Mouse (Mus musculus) frontal cortex, postnatal 10 days (tissue): ENCODE results near the gene Cxcl15.
"Not testable (repeated sequence)": the region's sequence is repeated elsewhere in the genome, so short reads cannot be mapped to it uniquely, and the experiment has no call there.

Source experiments
- DNase-seq, 2 experiments: peaks; one replicate each; pipeline ENCODE4 v3.0.0; 2022; ENCODE audit warnings: low spot score in 2 of 2, mixed read lengths in 1 of 2

Cxcl15 gene

GRCm38 (mm10) chr5:90789306-90790073 lies 4.8 kb upstream of the Cxcl15 start:
- DNase-seq, result no peak

DNA sequence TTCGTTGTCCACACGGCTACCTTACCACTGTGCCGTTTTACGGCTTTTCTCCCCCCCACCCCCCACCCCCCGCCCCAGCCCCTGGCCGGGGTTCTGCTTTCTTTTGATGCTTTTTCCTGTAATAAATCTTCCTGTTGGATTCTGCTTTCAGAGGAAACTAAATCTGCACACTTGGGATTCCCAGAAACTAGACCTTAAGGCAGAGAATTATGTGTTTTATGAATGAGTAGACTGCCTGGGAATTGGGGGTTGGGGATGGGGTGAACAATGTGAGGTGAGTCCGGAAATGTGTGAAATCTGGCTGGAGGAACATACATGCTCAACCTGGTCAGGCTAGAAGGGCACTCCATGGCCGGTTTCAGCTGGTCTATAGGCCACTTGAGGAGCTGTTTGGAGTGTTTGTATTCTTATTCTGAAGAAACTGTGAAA lies 4.2 kb upstream of the Cxcl15 start:
- DNase-seq, result no peak

GRCm38 (mm10) chr5:90795392-90795791 lies 1.1 kb downstream of the Cxcl15 start:
- not testable (repeated sequence) for DNase-seq

DNA sequence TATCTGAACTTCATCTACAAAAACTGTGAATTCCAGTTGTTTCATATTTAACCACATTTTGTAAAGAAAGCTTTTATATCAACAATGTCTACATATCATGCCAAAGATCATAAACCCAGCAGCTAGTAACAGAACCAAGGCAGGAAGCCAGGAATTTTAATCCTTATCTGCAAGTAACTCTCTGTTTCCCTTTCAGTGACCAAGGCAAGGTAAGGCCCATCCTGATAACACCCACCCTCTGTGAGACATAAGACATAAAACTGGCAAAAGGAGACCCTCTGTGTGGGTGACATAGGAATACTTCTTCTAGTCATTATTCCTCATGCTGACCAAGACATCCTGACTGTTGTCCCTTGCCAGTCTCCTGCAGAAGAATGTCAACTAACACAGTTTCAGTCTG lies 10.2 kb downstream of the Cxcl15 start:
- no peak for DNase-seq

GRCm38 (mm10) chr5:90806050-90806449 lies 11.7 kb downstream of the Cxcl15 start:
- DNase-seq, result no peak

DNA sequence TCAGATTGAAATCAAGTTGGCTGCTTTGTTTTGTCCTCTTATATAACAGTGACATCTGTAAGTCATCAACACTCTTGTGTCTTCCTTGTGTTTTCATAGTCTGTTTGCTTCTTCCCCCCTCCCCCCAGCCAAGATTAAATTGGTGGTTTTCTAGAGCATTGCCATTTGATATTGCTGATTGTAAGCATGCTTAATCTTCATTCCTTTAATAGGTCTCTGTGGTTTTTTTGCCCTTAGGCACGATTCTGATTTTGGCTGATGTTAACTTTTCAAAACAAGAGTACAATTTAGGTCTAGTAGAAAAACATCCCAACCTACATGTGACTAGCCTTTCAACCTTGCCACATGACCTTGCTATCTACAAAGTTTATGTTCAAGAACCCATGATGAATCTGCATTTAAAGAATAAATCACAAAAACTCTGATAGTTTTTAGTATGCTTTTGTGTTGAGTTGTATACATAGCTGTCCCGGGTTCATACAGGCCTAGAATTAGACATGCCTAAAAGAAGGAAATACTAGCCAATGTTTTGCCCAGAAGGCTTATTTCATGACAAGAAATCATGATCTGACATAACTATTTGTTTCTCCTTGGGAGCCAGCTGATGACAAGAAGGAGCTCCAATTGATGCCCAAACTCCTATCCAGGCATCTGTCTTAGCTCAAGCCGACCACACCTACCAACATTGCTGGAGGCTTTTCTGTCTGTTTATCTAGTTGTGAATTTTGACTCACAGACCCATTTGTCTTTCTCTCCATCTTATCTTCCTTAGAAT lies 13.0 kb downstream of the Cxcl15 start:
- no peak for DNase-seq

- no peak for DNase-seq
Measured at GRCm38 (mm10) chr5:90819756-90820155, 25.4 kb downstream of the Cxcl15 start.

- DNase-seq, result no peak
Measured at GRCm38 (mm10) chr5:90832145-90832767, 37.9 kb downstream of the Cxcl15 start.

DNA sequence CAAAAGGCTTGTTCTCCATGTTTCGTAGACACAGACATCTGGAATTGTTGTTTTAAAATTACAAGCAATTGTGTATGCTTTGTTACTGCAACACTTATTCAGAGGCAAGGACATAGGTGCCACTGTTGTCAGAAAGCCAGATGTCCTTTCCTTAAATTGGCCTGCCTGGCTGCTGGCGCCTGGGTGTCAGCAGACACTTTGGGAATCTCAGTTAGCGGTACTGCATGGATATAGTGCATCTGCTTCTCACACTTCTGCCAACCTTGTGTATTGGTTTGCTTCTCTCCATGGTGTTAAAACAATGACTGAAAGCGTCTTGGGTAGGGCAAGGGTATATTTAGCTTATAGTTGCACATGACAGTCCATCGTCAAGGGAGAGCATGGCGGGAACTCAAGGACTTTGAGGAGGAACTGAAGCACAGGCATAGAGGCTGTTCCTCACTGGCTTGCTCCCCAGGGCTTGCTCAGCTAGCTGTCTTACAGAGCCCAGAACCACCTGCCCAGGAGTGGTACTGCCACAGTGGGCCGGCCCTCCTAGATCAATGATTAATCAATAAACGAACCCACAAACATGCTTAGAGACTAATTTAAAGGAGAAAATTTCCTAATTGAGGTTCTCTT lies 38.5 kb downstream of the Cxcl15 start:
- DNase-seq, result no peak

DNA sequence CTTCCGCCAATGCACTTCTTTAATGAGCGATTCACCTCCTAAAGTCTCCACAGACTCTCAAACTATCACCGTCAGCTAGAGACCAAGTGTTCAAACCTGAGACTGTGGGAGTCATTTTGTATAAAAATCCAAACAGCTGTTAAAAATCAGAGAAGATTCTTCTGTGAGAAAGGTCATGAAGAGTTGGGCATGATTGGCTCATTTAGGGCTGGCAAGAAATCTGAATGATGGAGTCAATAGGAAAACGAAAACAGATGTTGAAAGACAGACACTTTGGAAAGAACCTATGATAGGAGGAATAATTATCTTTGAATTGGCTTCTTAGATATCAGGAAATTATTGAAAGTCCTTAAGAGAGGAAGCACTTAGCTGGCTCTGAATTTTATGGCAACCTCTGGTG lies 40.1 kb downstream of the Cxcl15 start:
- DNase-seq, result no peak

DNA sequence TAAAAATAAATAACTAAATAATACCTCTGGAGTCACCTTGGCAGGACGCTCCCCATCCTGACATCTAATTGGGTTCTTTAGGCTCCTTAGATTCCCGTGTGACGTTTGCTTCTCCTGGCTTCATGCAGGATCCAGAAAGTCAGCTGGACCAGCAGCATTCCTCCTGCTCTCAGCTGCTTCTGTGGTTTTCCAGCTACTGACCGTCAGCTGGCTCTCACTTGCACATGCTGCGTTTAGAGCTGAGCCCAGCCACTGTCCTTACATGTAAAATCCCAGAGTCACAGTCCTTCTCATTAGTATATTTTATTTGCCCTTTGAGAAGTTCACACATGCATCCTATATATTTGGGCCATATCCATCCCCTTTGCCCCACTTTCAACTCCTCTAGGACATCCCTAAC lies 44.2 kb downstream of the Cxcl15 start:
- DNase-seq, result no peak

- no peak for DNase-seq
Measured at GRCm38 (mm10) chr5:90840902-90841869, 46.9 kb downstream of the Cxcl15 start.

- DNase-seq, result no peak
Measured at GRCm38 (mm10) chr5:90843891-90844290, 49.6 kb downstream of the Cxcl15 start.

GRCm38 (mm10) chr5:90850096-90850495 lies 55.8 kb downstream of the Cxcl15 start:
- DNase-seq, result not testable (repeated sequence)

DNA sequence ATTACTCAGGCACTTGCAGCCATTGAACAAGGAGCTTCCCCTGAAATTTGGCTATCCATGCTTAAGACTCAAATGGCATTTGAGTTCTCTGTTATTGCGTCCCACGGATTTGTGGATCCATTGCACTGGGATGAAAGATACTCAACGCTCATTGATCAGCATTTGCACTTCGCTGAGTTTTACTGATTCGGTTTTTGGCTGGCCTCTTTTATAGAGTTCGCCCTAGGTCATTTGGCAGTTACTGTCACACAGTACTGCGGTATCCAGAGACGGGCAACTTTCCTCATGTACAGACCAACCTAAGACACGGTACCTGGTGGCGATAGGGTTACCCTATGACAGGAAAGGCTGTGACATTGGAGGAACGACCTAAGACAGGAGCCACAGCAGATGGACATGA lies 57.1 kb downstream of the Cxcl15 start:
- not testable (repeated sequence) for DNase-seq
